Mouse (Mus musculus): ENCODE data around the gene Vegfa. TPM values are rescaled to one million over a fixed set of nuclear protein-coding genes. Genes with fewer than 3 reads are reported as not detected.

Vegfa gene
- total and polyA plus RNA-seq, 2 experiments = 120 to 288 TPM

DNA sequence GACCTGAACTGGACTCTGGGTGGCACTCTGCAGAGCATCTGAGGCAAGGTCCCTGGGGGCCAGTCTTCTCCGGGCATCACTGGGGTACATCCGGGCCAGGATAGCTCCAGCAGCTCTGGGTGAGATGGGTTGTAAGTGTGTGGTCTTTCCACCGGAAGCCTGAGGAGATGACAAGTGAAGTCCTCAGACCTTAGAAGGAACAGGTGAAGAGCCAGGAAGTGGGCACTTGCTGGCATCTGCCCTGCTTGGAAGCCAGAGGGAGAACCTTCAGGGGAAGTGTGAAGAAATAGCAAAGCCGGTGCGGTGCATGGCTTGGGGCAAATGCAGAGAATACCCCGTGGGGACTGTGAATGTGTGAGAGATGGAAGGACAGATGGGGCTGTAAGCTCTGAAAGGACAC lies 21.7 kb downstream of the Vegfa start:
- Histone ChIP-seq H3K27ac (replicated peaks; ENCODE audit: insufficient read depth, low read depth, low read length) (no peak overlapping the region), H3K36me3 (ENCODE audit: control insufficient read depth, insufficient read depth, low read length) (no peaks in the 10 kb centered on the region), H3K4me1 (ENCODE audit: control insufficient read depth, insufficient read depth, low read length) (peaks cover 3% of the 10 kb centered on the region; the same call in 1 of the 2 replicates), H3K27me3 (ENCODE audit: control insufficient read depth, insufficient read depth, low read length) (no peaks in the 10 kb centered on the region), H3K4me3 (ENCODE audit: insufficient read depth, low read depth, low read length) (no peak overlapping the region), H3K9ac (ENCODE audit: low read depth, low read length) (no peak overlapping the region), H3K79me2 (ENCODE audit: control insufficient read depth, insufficient read depth, low read length) (no peaks in the 10 kb centered on the region)
- DNase-seq (ENCODE audit: extremely low read depth, low read depth, low spot score) = no peak
- no peak for TF ChIP-seq POLR2A (IDR thresholded peaks at IDR 0.05; ENCODE audit: extremely low read depth, insufficient read depth, low read length)
- no peak for TF ChIP-seq CTCF (IDR thresholded peaks at IDR 0.05; ENCODE audit: low read depth, low read length)
- 84% methylated on average over 6 of the region's 6 CpGs for WGBS

DNA sequence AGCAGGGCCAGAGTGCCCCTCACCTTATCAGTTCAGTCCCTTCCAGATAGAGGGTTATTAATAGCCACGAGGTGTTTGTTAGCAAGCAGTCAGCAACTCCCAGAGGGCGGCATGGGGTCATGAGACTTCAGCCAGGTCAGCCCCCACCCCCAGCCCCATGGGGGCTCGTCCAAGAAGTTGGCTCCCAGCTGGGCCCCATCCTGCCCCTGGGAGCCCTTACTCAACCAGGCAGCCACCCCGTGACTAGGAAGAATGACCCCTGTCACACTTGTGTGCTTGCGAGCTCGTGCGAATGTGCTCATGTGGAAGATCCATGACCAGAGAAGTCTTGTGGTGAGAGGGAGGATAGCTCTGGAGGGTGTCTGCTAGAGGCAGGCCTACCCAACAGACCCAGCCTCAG lies 23.0 kb downstream of the Vegfa start:
- Histone ChIP-seq H3K4me1 (ENCODE audit: control insufficient read depth, insufficient read depth, low read length) (no peaks in the 10 kb centered on the region), H3K27ac (replicated peaks; ENCODE audit: insufficient read depth, low read depth, low read length) (no peak overlapping the region), H3K9ac (ENCODE audit: low read depth, low read length) (no peak overlapping the region), H3K79me2 (ENCODE audit: control insufficient read depth, insufficient read depth, low read length) (no peaks in the 10 kb centered on the region), H3K27me3 (ENCODE audit: control insufficient read depth, insufficient read depth, low read length) (no peaks in the 10 kb centered on the region), H3K36me3 (ENCODE audit: control insufficient read depth, insufficient read depth, low read length) (no peaks in the 10 kb centered on the region), H3K4me3 (ENCODE audit: insufficient read depth, low read depth, low read length) (no peak overlapping the region)
- TF ChIP-seq POLR2A (IDR thresholded peaks at IDR 0.05; ENCODE audit: extremely low read depth, insufficient read depth, low read length) (no peak), CTCF (IDR thresholded peaks at IDR 0.05; ENCODE audit: low read depth, low read length) (no peak)
- 68% methylated on average over 7 of the region's 7 CpGs for WGBS
- no peak for DNase-seq (ENCODE audit: extremely low read depth, low read depth, low spot score)

- no peaks in the 10 kb centered on the region for H3K36me3 ChIP-seq (ENCODE audit: control insufficient read depth, insufficient read depth, low read length)
- 49% methylated on average over 3 of the region's 3 CpGs for WGBS
- no peaks in the 10 kb centered on the region for H3K27me3 ChIP-seq (ENCODE audit: control insufficient read depth, insufficient read depth, low read length)
- H3K4me1 ChIP-seq (ENCODE audit: control insufficient read depth, insufficient read depth, low read length) = peaks cover 4% of the 10 kb centered on the region
- DNase-seq (ENCODE audit: extremely low read depth, low read depth, low spot score) = peak; percentile 67
- H3K4me3 ChIP-seq (ENCODE audit: insufficient read depth, low read depth, low read length) = no peak overlapping the region
- TF ChIP-seq CTCF (IDR thresholded peaks at IDR 0.05; ENCODE audit: low read depth, low read length) (no peak), POLR2A (IDR thresholded peaks at IDR 0.05; ENCODE audit: extremely low read depth, insufficient read depth, low read length) (no peak)
- H3K9ac ChIP-seq (ENCODE audit: low read depth, low read length) = no peak overlapping the region
- no peaks in the 10 kb centered on the region for H3K79me2 ChIP-seq (ENCODE audit: control insufficient read depth, insufficient read depth, low read length)
- H3K27ac ChIP-seq (replicated peaks; ENCODE audit: insufficient read depth, low read depth, low read length) = no peak overlapping the region
Observed at GRCm38 (mm10) chr17:46005458-46005857, 26.7 kb downstream of the Vegfa start.

DNA sequence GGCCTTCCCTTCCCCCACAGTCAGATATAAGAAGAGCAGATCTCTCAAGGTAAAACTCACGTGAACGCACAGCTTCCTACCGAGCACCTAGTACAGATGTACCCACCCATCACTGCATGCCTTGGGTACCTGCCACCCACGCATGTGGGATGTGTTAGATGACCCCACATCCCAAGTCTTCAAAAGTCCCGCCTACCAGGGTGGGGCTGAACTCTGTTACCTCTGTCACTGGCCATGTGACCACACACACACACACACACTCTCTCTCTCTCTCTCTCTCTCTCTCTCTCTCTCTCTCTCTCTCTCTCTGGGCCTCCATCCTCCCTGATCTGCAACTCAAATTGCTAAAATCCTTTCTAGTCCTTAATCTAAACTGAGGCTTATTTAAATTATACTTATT lies 27.7 kb downstream of the Vegfa start:
- TF ChIP-seq POLR2A (IDR thresholded peaks at IDR 0.05; ENCODE audit: extremely low read depth, insufficient read depth, low read length) (no peak), CTCF (IDR thresholded peaks at IDR 0.05; ENCODE audit: low read depth, low read length) (no peak)
- peaks cover 6% of the 10 kb centered on the region for H3K4me1 ChIP-seq (ENCODE audit: control insufficient read depth, insufficient read depth, low read length)
- H3K4me3 ChIP-seq (ENCODE audit: insufficient read depth, low read depth, low read length) = no peak overlapping the region
- 38% methylated on average over 5 of the region's 5 CpGs for WGBS
- no peaks in the 10 kb centered on the region for H3K27me3 ChIP-seq (ENCODE audit: control insufficient read depth, insufficient read depth, low read length)
- no peak overlapping the region for H3K27ac ChIP-seq (replicated peaks; ENCODE audit: insufficient read depth, low read depth, low read length)
- H3K79me2 ChIP-seq (ENCODE audit: control insufficient read depth, insufficient read depth, low read length) = no peaks in the 10 kb centered on the region
- no peak for DNase-seq (ENCODE audit: extremely low read depth, low read depth, low spot score)
- H3K36me3 ChIP-seq (ENCODE audit: control insufficient read depth, insufficient read depth, low read length) = no peaks in the 10 kb centered on the region
- H3K9ac ChIP-seq (ENCODE audit: low read depth, low read length) = no peak overlapping the region

DNA sequence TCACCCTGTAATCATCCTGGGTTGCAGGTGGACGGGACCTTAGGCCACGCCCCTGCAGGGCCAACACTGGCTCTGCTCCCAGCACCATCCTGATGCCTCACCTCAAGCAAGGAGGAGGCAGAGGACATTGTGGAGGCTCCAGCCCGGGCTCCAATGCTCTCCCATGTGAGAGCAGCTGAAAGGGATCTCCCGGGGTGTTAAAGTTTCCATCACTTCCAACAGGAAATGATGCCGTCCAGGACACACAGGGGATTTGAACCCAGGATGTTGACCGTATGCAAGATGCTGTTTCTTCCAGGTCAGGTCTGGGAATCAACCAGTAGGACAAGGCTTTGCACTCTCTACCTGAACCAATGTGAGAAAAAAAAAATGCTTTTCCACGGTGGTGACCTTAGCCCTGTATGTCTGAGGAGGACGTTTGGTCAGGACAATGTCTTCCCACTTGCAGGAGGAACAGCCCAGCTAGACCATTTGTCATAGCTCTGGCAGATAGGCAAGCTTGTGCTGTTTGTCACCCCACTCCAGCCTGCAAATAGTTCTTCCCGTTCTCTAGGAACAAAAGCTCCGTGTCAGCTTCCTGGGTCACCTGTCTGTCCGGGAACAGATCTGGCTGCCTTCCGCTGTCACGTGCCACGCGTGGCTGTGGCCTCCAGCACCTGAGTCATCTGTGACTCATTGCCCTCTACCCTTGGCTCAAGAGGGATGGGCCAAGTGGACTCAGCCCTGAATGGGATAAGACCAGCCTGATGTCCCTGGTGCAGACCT lies 28.3 kb downstream of the Vegfa start:
- H3K27me3 ChIP-seq (ENCODE audit: control insufficient read depth, insufficient read depth, low read length) = no peaks in the 10 kb centered on the region

GRCm38 (mm10) chr17:45999366-45999940 lies 32.7 kb downstream of the Vegfa start:
- H3K36me3 ChIP-seq (ENCODE audit: control insufficient read depth, insufficient read depth, low read length) = no peaks in the 10 kb centered on the region
- peak overlapping the region; percentile 86 for H3K27ac ChIP-seq (replicated peaks; ENCODE audit: insufficient read depth, low read depth, low read length)
- TF ChIP-seq CTCF (IDR thresholded peaks at IDR 0.05; ENCODE audit: low read depth, low read length) = no peak
- no peak for TF ChIP-seq POLR2A (IDR thresholded peaks at IDR 0.05; ENCODE audit: extremely low read depth, insufficient read depth, low read length)
- peak; percentile 92 for DNase-seq (ENCODE audit: extremely low read depth, low read depth, low spot score)
- peak overlapping the region; percentile 60 for H3K9ac ChIP-seq (ENCODE audit: low read depth, low read length)
- H3K79me2 ChIP-seq (ENCODE audit: control insufficient read depth, insufficient read depth, low read length) = no peaks in the 10 kb centered on the region
- H3K27me3 ChIP-seq (ENCODE audit: control insufficient read depth, insufficient read depth, low read length) = no peaks in the 10 kb centered on the region
- H3K4me1 ChIP-seq (ENCODE audit: control insufficient read depth, insufficient read depth, low read length) = peaks cover 32% of the 10 kb centered on the region
- WGBS = 20% methylated on average over 9 of the region's 9 CpGs
- peak overlapping the region; percentile 25 for H3K4me3 ChIP-seq (ENCODE audit: insufficient read depth, low read depth, low read length)

More for the DNA sequence above, 28.3 kb downstream of the Vegfa start:
- H3K27ac ChIP-seq (replicated peaks; ENCODE audit: insufficient read depth, low read depth, low read length) = peak overlapping the region; percentile 13
- TF ChIP-seq CTCF (IDR thresholded peaks at IDR 0.05; ENCODE audit: low read depth, low read length) = no peak
- TF ChIP-seq POLR2A (IDR thresholded peaks at IDR 0.05; ENCODE audit: extremely low read depth, insufficient read depth, low read length) = no peak
- no peaks in the 10 kb centered on the region for H3K79me2 ChIP-seq (ENCODE audit: control insufficient read depth, insufficient read depth, low read length)
- H3K36me3 ChIP-seq (ENCODE audit: control insufficient read depth, insufficient read depth, low read length) = no peaks in the 10 kb centered on the region
- 32% methylated on average over 15 of the region's 15 CpGs for WGBS
- H3K4me3 ChIP-seq (ENCODE audit: insufficient read depth, low read depth, low read length) = no peak overlapping the region
- H3K4me1 ChIP-seq (ENCODE audit: control insufficient read depth, insufficient read depth, low read length) = peaks cover 9% of the 10 kb centered on the region
- peak; percentile 97 for DNase-seq (ENCODE audit: extremely low read depth, low read depth, low spot score)
- no peak overlapping the region for H3K9ac ChIP-seq (ENCODE audit: low read depth, low read length)

Measured in liver, adult 2 months (tissue).